9 mouse cellular contexts compared by ENCODE assay signal in genomic region chr5:139129078-139129477, GRCm38 (mm10). TPM values are rescaled to one million over a fixed set of nuclear protein-coding genes. Genes with fewer than 3 reads are reported as not detected.
DNase-seq lines count a peak whose midpoint lies in the region; ATAC-seq and TF ChIP-seq lines count a peak whose summit lies in the region.
"Had no signal": no experiment of that assay in that cellular context is flagged by ENCODE, and none has a peak within 500 bp of the region (broad histone marks: within the 10 kb centered on the region; RNA-seq: fewer than 3 reads in every experiment).

No protein-coding gene starts in this region.

- 11% methylated on average over 12 of the region's 12 CpGs for WGBS in kidney, postnatal 0 days
- WGBS in embryonic facial prominence, embryonic 13.5 days = 12% methylated on average over 11 of the region's 12 CpGs
- 16% methylated on average over 12 of the region's 12 CpGs for WGBS in limb, embryonic 14.5 days
- WGBS in stomach, embryonic 15.5 days = 15% methylated on average over 12 of the region's 12 CpGs

- H3K4me2 ChIP-seq in kidney, postnatal 0 days (ENCODE audit: low read length) = peak overlapping the region; percentile 93
- H3K4me2 ChIP-seq in embryonic facial prominence, embryonic 13.5 days = peak overlapping the region; percentile 82
- peak overlapping the region; percentile 63 for H3K4me2 ChIP-seq in limb, embryonic 14.5 days (replicated peaks; ENCODE audit: low read depth, low read length, severe bottlenecking)
- H3K4me2 ChIP-seq in stomach, embryonic 15.5 days = peak overlapping the region; percentile 87

- no peak for TF ChIP-seq CTCF in kidney, postnatal 0 days (IDR thresholded peaks at IDR 0.05; ENCODE audit: low read depth)

- ATAC-seq in kidney, postnatal 0 days (replicated peaks; ENCODE audit: low FRiP score, low read depth) = peak; percentile 56; the same call in 1 of the 2 replicates
- peak; percentile 63; the same call in 1 of the 2 replicates for ATAC-seq in embryonic facial prominence, embryonic 13.5 days (ENCODE audit: insufficient number of reproducible peaks, insufficient read depth, low FRiP score, low TSS enrichment, low read depth)
- ATAC-seq in limb, embryonic 14.5 days (ENCODE audit: low FRiP score, low read depth) = peak; percentile 30; the same call in 1 of the 2 replicates
- ATAC-seq in stomach, embryonic 15.5 days (ENCODE audit: insufficient read depth, low FRiP score, low read depth) = peak; percentile 51; the same call in 1 of the 2 replicates

- no peak overlapping the region for H3K27ac ChIP-seq in kidney, postnatal 0 days
- no peak overlapping the region for H3K27ac ChIP-seq in embryonic facial prominence, embryonic 13.5 days
- no peak overlapping the region for H3K27ac ChIP-seq in limb, embryonic 14.5 days (replicated peaks; ENCODE audit: low read depth, low read length)
- no peak overlapping the region for H3K27ac ChIP-seq in stomach, embryonic 15.5 days

- H3K9me3 ChIP-seq in kidney, postnatal 0 days (replicated peaks; ENCODE audit: low read length) = no peaks in the 10 kb centered on the region
- no peaks in the 10 kb centered on the region for H3K9me3 ChIP-seq in embryonic facial prominence, embryonic 13.5 days
- no peaks in the 10 kb centered on the region for H3K9me3 ChIP-seq in limb, embryonic 14.5 days (ENCODE audit: control insufficient read depth, low read length)
- no peaks in the 10 kb centered on the region for H3K9me3 ChIP-seq in stomach, embryonic 15.5 days

- H3K27me3 ChIP-seq in kidney, postnatal 0 days (ENCODE audit: insufficient read depth, low read length) = no peaks in the 10 kb centered on the region
- H3K27me3 ChIP-seq in embryonic facial prominence, embryonic 13.5 days = peaks cover 10% of the 10 kb centered on the region
- H3K27me3 ChIP-seq in limb, embryonic 14.5 days (ENCODE audit: control insufficient read depth, insufficient read depth, low read length) = peaks cover 8% of the 10 kb centered on the region; the same call in 1 of the 2 replicates
- no peaks in the 10 kb centered on the region for H3K27me3 ChIP-seq in stomach, embryonic 15.5 days (replicated peaks)

- H3K9ac ChIP-seq in kidney, postnatal 0 days (ENCODE audit: low read depth, low read length) = peak overlapping the region; percentile 69
- peak overlapping the region; percentile 77 for H3K9ac ChIP-seq in embryonic facial prominence, embryonic 13.5 days
- peak overlapping the region; percentile 64 for H3K9ac ChIP-seq in limb, embryonic 14.5 days (ENCODE audit: low read depth, low read length, severe bottlenecking)
- H3K9ac ChIP-seq in stomach, embryonic 15.5 days = peak overlapping the region; percentile 32; the same call in 1 of the 2 replicates

- peak; percentile 19 for DNase-seq in kidney, postnatal 0 days (ENCODE audit: low spot score)
- no peak for DNase-seq in kidney, adult 11 months
- peak; percentile 77 for DNase-seq in brain, adult 2 months (ENCODE audit: low read depth, low spot score)
- DNase-seq in limb, embryonic 14.5 days (ENCODE audit: low spot score) = no peak
- no peak for DNase-seq in layer of hippocampus, postnatal 36 days
- no peak for DNase-seq in urinary bladder, postnatal 4 days (ENCODE audit: low spot score in 2 of 2)

- TF ChIP-seq POLR2A in limb, embryonic 14.5 days (IDR thresholded peaks at IDR 0.05; ENCODE audit: borderline replicate concordance, extremely low read depth, insufficient read depth, insufficient read length) = no peak

- H3K36me3 ChIP-seq in kidney, postnatal 0 days (ENCODE audit: insufficient read depth, low read length) = no peaks in the 10 kb centered on the region
- peaks cover 24% of the 10 kb centered on the region for H3K36me3 ChIP-seq in embryonic facial prominence, embryonic 13.5 days
- no peaks in the 10 kb centered on the region for H3K36me3 ChIP-seq in limb, embryonic 14.5 days (ENCODE audit: control insufficient read depth, insufficient read depth, low read length)
- no peaks in the 10 kb centered on the region for H3K36me3 ChIP-seq in stomach, embryonic 15.5 days

- peak overlapping the region; percentile 54 for H3K4me3 ChIP-seq in kidney, postnatal 0 days (replicated peaks; ENCODE audit: low read depth, low read length)
- H3K4me3 ChIP-seq in embryonic facial prominence, embryonic 13.5 days = peak overlapping the region; percentile 62
- peak overlapping the region; percentile 55 for H3K4me3 ChIP-seq in limb, embryonic 14.5 days (replicated peaks; ENCODE audit: low read length)
- peak overlapping the region; percentile 56 for H3K4me3 ChIP-seq in stomach, embryonic 15.5 days (replicated peaks)
- H3K4me3 ChIP-seq: myocyte had no signal

- H3K4me1 ChIP-seq in kidney, postnatal 0 days (replicated peaks; ENCODE audit: insufficient read depth, low read length) = peaks cover 3% of the 10 kb centered on the region; the same call in 1 of the 2 replicates
- peaks cover 7% of the 10 kb centered on the region for H3K4me1 ChIP-seq in embryonic facial prominence, embryonic 13.5 days
- H3K4me1 ChIP-seq in limb, embryonic 14.5 days (ENCODE audit: control insufficient read depth, insufficient read depth, low read length) = peaks cover 4% of the 10 kb centered on the region
- peaks cover 12% of the 10 kb centered on the region for H3K4me1 ChIP-seq in stomach, embryonic 15.5 days

RNA-seq across cellular contexts. Expression of gene Prkar1b, which starts 20.7 kb away (rescaled TPM):
- polyA plus RNA-seq in kidney, postnatal 0 days (2015; fragmentation: Nextera tagmentation; extraction: Ambion mirVana) = 19.3 and 21.8 TPM in 2 replicates
- polyA plus RNA-seq in embryonic facial prominence, embryonic 13.5 days (2015; fragmentation: Nextera tagmentation; extraction: Ambion mirVana) = 27.7 and 31.1 TPM in 2 replicates
- polyA plus RNA-seq in limb, embryonic 14.5 days (2012; rRNA removed) = 17.4 and 19.2 TPM in 2 replicates
- 15.8 and 17.0 TPM in 2 replicates for polyA plus RNA-seq in limb, embryonic 14.5 days (2014; fragmentation: Nextera tagmentation; extraction: Ambion mirVana)
- 23.4 and 25.4 TPM in 2 replicates for polyA plus RNA-seq in stomach, embryonic 15.5 days (2015; fragmentation: Nextera tagmentation; extraction: Ambion mirVana)
- total RNA-seq in layer of hippocampus, postnatal 36 days (2021) = 100 to 1,000 TPM; 397 to 416 TPM

RNA-seq across cellular contexts. Expression of gene Dnaaf5, which starts 20.9 kb away (rescaled TPM):
- polyA plus RNA-seq in kidney, postnatal 0 days (2015; fragmentation: Nextera tagmentation; extraction: Ambion mirVana) = 4.7 and 5.3 TPM in 2 replicates
- 4.4 and 4.6 TPM in 2 replicates for polyA plus RNA-seq in embryonic facial prominence, embryonic 13.5 days (2015; fragmentation: Nextera tagmentation; extraction: Ambion mirVana)
- 15.1 and 20.1 TPM in 2 replicates for polyA plus RNA-seq in limb, embryonic 14.5 days (2012; rRNA removed)
- 5.3 and 6.7 TPM in 2 replicates for polyA plus RNA-seq in limb, embryonic 14.5 days (2014; fragmentation: Nextera tagmentation; extraction: Ambion mirVana)
- polyA plus RNA-seq in stomach, embryonic 15.5 days (2015; fragmentation: Nextera tagmentation; extraction: Ambion mirVana) = 5.9 and 7.5 TPM in 2 replicates
- 1 to 10 TPM; 8.0 to 8.4 TPM for total RNA-seq in layer of hippocampus, postnatal 36 days (2021)

Comparison
In these comparisons a context has a peak if more than half of its experiments do, and no peak if none do; other contexts are left out.
1. DNase-seq: peak in kidney, postnatal 0 days (single experiment) and brain, adult 2 months (single experiment); none in kidney, adult 11 months (single experiment), limb, embryonic 14.5 days (single experiment), layer of hippocampus, postnatal 36 days (0 of 2) and urinary bladder, postnatal 4 days (0 of 2).
2. Peak in every context shown above with its lines, with median percentiles within 50 percentile points of each other: ATAC-seq, H3K4me2 ChIP-seq, H3K4me3 ChIP-seq and H3K9ac ChIP-seq.